Mouse (Mus musculus) gastrocnemius, adult 2 months (tissue): Measurements from ENCODE around the gene Pvalb. TPM values are rescaled to one million over a fixed set of nuclear protein-coding genes. Genes with fewer than 3 reads are reported as not detected.
A peak's percentile ranks its signal among the peaks of the same experiment; 100 is the strongest.

ENCODE experiments used
- DNase-seq: peaks from one replicate; pipeline ENCODE4 v3.0.0; 2022
- H3K27ac ChIP-seq: fragments of 200-600 bp; 2 replicates; pipeline ENCODE4 v1.8.1; 2022; ENCODE audit warnings: mild to moderate bottlenecking
- H3K4me3 ChIP-seq: fragments of 200-600 bp; 2 replicates; pipeline ENCODE4 v1.8.1; 2022; ENCODE audit warnings: mild to moderate bottlenecking, moderate library complexity
- CTCF ChIP-seq: fragments of 200-600 bp; IDR thresholded peaks from 2 replicates; pipeline ENCODE4 v1.8.1; 2022; ENCODE audit warnings: antibody characterized with exemption, mild to moderate bottlenecking, moderate library complexity
- intact Hi-C: fragments of 180-260 bp; cut with DNase I; formaldehyde crosslinking; loops from one replicate; pipeline ENCODE4 v1.15.1; 2025
- total RNA-seq, 2 experiments: library from RNA; stranded (reverse); gene quantifications; 2 replicates each; pipeline ENCODE4 v1.2.3; 2021

The Pvalb gene
- total RNA-seq, 2 experiments from 2014 or later: 9,151 to 16,547 TPM

GRCm38 (mm10) chr15:78189636-78190035 is 16.6 kb downstream of the Pvalb start:
- intact Hi-C loops: loop anchor here (10.0 kb wide), 1 partner anchor 55 kb away; the partner anchor contains the start of gene Ncf4
- peak; percentile 63 for DNase-seq
- no peak for TF ChIP-seq CTCF
- Histone ChIP-seq H3K27ac (peak overlapping the region; percentile 87; the same call in 1 of the 2 replicates), H3K4me3 (no peak overlapping the region)

GRCm38 (mm10) chr15:78188546-78188945 is 17.7 kb downstream of the Pvalb start:
- intact Hi-C loops: loop anchor here (10.0 kb wide), 1 partner anchor 56 kb away; the partner anchor contains the start of gene Ncf4
- no peak for TF ChIP-seq CTCF
- Histone ChIP-seq H3K4me3 (no peak overlapping the region), H3K27ac (peak overlapping the region; percentile 87; the same call in 1 of the 2 replicates)
- DNase-seq: peak; percentile 59

GRCm38 (mm10) chr15:78186906-78187305 is 19.3 kb downstream of the Pvalb start:
- intact Hi-C loops: loop anchor here (10.0 kb wide), 1 partner anchor 58 kb away; the partner anchor contains the start of gene Ncf4
- TF ChIP-seq CTCF: no peak
- no peak for DNase-seq
- Histone ChIP-seq H3K4me3 (no peak overlapping the region), H3K27ac (peak overlapping the region; percentile 16)

GRCm38 (mm10) chr15:78185609-78186008 is 20.6 kb downstream of the Pvalb start:
- intact Hi-C loops: loop anchor here (10.0 kb wide), 1 partner anchor 59 kb away; the partner anchor contains the start of gene Ncf4
- Histone ChIP-seq H3K27ac (no peak overlapping the region), H3K4me3 (no peak overlapping the region)
- no peak for TF ChIP-seq CTCF
- no peak for DNase-seq

- DNase-seq: peak; percentile 61
- H3K27ac ChIP-seq: no peak overlapping the region
- intact Hi-C loops: loop anchor here (5.0 to 10.0 kb wide), 2 partner anchors 60 to 237 kb away; partner anchors contain the start of gene Ncf4
- H3K4me3 ChIP-seq: no peak overlapping the region
- peak; percentile 49 for TF ChIP-seq CTCF
Observed at GRCm38 (mm10) chr15:78184855-78185254, 21.3 kb downstream of the Pvalb start.

- no peak for TF ChIP-seq CTCF
- DNase-seq: no peak
- H3K27ac ChIP-seq: no peak overlapping the region
- intact Hi-C loops: loop anchor here (5.0 to 10.0 kb wide), 2 partner anchors 63 to 240 kb away; partner anchors contain the start of gene Ncf4
- H3K4me3 ChIP-seq: no peak overlapping the region
Observed at GRCm38 (mm10) chr15:78181701-78182405, 24.3 kb downstream of the Pvalb start.

- TF ChIP-seq CTCF: no peak
- no peak overlapping the region for H3K27ac ChIP-seq
- DNase-seq: no peak
- intact Hi-C loops: loop anchor here (5.0 to 10.0 kb wide), 5 partner anchors 65 to 243 kb away; partner anchors contain the start of gene Ncf4
- no peak overlapping the region for H3K4me3 ChIP-seq
Observed at GRCm38 (mm10) chr15:78179775-78180174, 26.4 kb downstream of the Pvalb start.

GRCm38 (mm10) chr15:78178397-78178796 is 27.8 kb downstream of the Pvalb start:
- peak; percentile 93 for TF ChIP-seq CTCF
- DNase-seq: peak; percentile 87
- Histone ChIP-seq H3K27ac (no peak overlapping the region), H3K4me3 (no peak overlapping the region)
- intact Hi-C loops: loop anchor here (5.0 to 10.0 kb wide), 3 partner anchors 144 to 186 kb away; no protein-coding TSS in a partner anchor

- no peak for TF ChIP-seq CTCF
- Histone ChIP-seq H3K27ac (no peak overlapping the region), H3K4me3 (no peak overlapping the region)
- intact Hi-C loops: loop anchor here (5.0 to 10.0 kb wide), 3 partner anchors 145 to 188 kb away; no protein-coding TSS in a partner anchor
- no peak for DNase-seq
Observed at GRCm38 (mm10) chr15:78177257-78177656, 28.9 kb downstream of the Pvalb start.

- Histone ChIP-seq H3K27ac (peak overlapping the region; percentile 90), H3K4me3 (peak overlapping the region; percentile 86)
- no peak for TF ChIP-seq CTCF
- intact Hi-C loops: loop anchor here (5.0 to 10.0 kb wide), 4 partner anchors 147 to 208 kb away; no protein-coding TSS in a partner anchor
- no peak for DNase-seq
Observed at GRCm38 (mm10) chr15:78174887-78175245, 31.3 kb downstream of the Pvalb start.

GRCm38 (mm10) chr15:78173972-78174886 is 32.0 kb downstream of the Pvalb start, which contains the start of gene Ift27:
Gene Ift27 (minus strand): TSS chr15:78174107.
- H3K4me3 ChIP-seq: peak within 1 kb of the TSS; percentile 86
- peak within 1 kb of the TSS; percentile 90 for H3K27ac ChIP-seq
- no peak for TF ChIP-seq CTCF
- intact Hi-C loops: loop anchor here (5.0 to 10.0 kb wide), 2 partner anchors 191 to 207 kb away; no protein-coding TSS in a partner anchor
- DNase-seq: peak; percentile 98
